Mouse (Mus musculus): Measurements from ENCODE around the gene 9930111J21Rik1. TPM values are rescaled to one million over a fixed set of nuclear protein-coding genes. Genes with fewer than 3 reads are reported as not detected.
"Not testable (repeated sequence)": the region's sequence is repeated elsewhere in the genome, so short reads cannot be mapped to it uniquely, and the experiment has no call there.

9930111J21Rik1 gene
- total RNA-seq, 1 experiment: 0.36 TPM

DNA sequence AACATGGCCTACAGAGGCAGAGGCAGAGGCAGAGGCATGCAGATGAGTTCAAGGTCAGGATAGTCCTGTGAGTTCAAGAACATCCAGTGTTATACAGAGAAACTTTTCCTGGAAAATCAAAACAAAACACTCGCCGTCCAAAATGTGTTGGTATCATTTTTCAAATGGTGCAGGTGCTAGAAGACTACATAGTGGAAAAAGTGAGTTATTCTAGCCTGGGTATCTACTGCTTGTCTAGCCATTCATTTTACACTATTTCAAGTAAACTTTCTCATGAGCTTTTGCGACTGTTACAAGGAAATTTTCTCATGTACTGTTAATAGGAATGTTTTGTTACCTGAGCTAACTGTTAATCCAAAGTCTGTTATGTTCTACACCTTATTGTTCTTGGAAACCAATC, 60.8 kb downstream of the 9930111J21Rik1 start:
- no peak for DNase-seq (ENCODE audit: low read depth, low spot score)
- TF ChIP-seq CHD2 (IDR thresholded peaks at IDR 0.05; ENCODE audit: low read depth, low read length) (no peak), ZNF384 (IDR thresholded peaks at IDR 0.05; ENCODE audit: low read depth, low read length) (no peak), ZC3H11A (IDR thresholded peaks at IDR 0.05; ENCODE audit: borderline replicate concordance, low read depth, low read length) (no peak), HCFC1 (IDR thresholded peaks at IDR 0.05; ENCODE audit: borderline replicate concordance, insufficient read depth, low read length) (no peak), MAFK (IDR thresholded peaks at IDR 0.05; ENCODE audit: insufficient read depth, low read depth, low read length) (no peak)
- Histone ChIP-seq H3K9me3 (ENCODE audit: control insufficient read depth, insufficient read depth, low read depth, low read length) (no peaks in the 10 kb centered on the region), H3K36me3 (ENCODE audit: control insufficient read depth, insufficient read depth, low read length, poor library complexity, severe bottlenecking) (no peaks in the 10 kb centered on the region), H3K4me1 (ENCODE audit: control insufficient read depth in 2 of 2, insufficient read depth in 2 of 2, low read length in 2 of 2, poor library complexity in 1 of 2) (no peaks in the 10 kb centered on the region), H3K27ac (ENCODE audit: insufficient read depth, low read depth, low read length, poor library complexity, severe bottlenecking) (no peak overlapping the region), H3K9ac (ENCODE audit: insufficient read depth, low read depth, low read length, poor library complexity, severe bottlenecking) (no peak overlapping the region), H3K4me3 (ENCODE audit: insufficient read depth in 1 of 2, low read depth in 1 of 2, low read length in 2 of 2, poor library complexity in 1 of 2, severe bottlenecking in 1 of 2) (no peak overlapping the region)
- in situ Hi-C loops (cut with MboI; ENCODE audit: low sequenced_read_pairs in 2 of 2, unreplicated experiment in 2 of 2): no loop called here

DNA sequence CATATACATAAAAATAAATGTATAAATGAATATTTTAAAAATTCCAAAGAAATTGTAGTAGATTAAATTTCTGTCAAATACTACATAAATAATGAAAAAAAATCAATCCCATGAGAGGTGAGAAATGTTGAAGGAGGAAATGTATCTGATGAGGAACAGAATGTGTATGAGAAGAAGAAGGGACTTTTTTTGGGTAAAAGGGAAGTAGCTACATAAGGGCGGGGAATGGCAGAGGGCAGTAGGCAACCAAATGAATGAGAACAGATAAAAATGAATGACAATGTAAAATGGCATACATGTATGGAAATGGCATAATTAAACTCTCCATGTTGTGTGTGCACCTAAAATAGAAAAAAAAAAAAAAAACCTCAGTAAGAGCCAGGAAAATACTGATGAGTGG, 65.6 kb downstream of the 9930111J21Rik1 start:
- TF ChIP-seq ZC3H11A (IDR thresholded peaks at IDR 0.05; ENCODE audit: borderline replicate concordance, low read depth, low read length) (no peak), HCFC1 (IDR thresholded peaks at IDR 0.05; ENCODE audit: borderline replicate concordance, insufficient read depth, low read length) (no peak), MAFK (IDR thresholded peaks at IDR 0.05; ENCODE audit: insufficient read depth, low read depth, low read length) (no peak), CHD2 (IDR thresholded peaks at IDR 0.05; ENCODE audit: low read depth, low read length) (no peak), ZNF384 (IDR thresholded peaks at IDR 0.05; ENCODE audit: low read depth, low read length) (no peak)
- Histone ChIP-seq H3K4me3 (ENCODE audit: insufficient read depth in 1 of 2, low read depth in 1 of 2, low read length in 2 of 2, poor library complexity in 1 of 2, severe bottlenecking in 1 of 2) (no peak overlapping the region), H3K9ac (ENCODE audit: insufficient read depth, low read depth, low read length, poor library complexity, severe bottlenecking) (no peak overlapping the region), H3K27ac (ENCODE audit: insufficient read depth, low read depth, low read length, poor library complexity, severe bottlenecking) (no peak overlapping the region), H3K36me3 (ENCODE audit: control insufficient read depth, insufficient read depth, low read length, poor library complexity, severe bottlenecking) (no peaks in the 10 kb centered on the region), H3K4me1 (ENCODE audit: control insufficient read depth in 2 of 2, insufficient read depth in 2 of 2, low read length in 2 of 2, poor library complexity in 1 of 2) (no peaks in the 10 kb centered on the region), H3K9me3 (ENCODE audit: control insufficient read depth, insufficient read depth, low read depth, low read length) (no peaks in the 10 kb centered on the region)
- DNase-seq (ENCODE audit: low read depth, low spot score): no peak
- in situ Hi-C loops (cut with MboI; ENCODE audit: low sequenced_read_pairs in 2 of 2, unreplicated experiment in 2 of 2): no loop called here

DNA sequence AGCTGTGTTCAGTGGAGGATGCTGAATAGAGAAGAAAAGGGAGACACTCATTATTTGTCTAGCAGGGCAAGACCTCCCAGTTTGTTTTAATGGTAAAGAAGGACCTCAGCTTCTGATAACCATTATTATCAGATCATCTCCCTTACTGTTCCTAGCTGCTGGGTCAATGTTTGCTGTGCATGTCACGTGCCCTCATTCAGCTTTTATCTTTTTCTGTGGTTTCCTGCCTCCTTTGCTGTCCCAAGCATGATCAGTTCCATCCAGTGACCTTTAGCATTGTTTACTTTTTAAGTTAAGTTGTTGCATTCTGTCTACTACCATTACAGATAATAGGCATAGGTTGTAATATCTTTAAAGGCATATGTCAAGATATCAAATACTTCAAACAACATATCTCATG, 70.7 kb downstream of the 9930111J21Rik1 start:
- TF ChIP-seq MAFK (IDR thresholded peaks at IDR 0.05; ENCODE audit: insufficient read depth, low read depth, low read length): no peak
- TF ChIP-seq ZC3H11A (IDR thresholded peaks at IDR 0.05; ENCODE audit: borderline replicate concordance, low read depth, low read length): no peak
- TF ChIP-seq CHD2 (IDR thresholded peaks at IDR 0.05; ENCODE audit: low read depth, low read length): no peak
- no peak for TF ChIP-seq HCFC1 (IDR thresholded peaks at IDR 0.05; ENCODE audit: borderline replicate concordance, insufficient read depth, low read length)
- TF ChIP-seq ZNF384 (IDR thresholded peaks at IDR 0.05; ENCODE audit: low read depth, low read length): no peak
- H3K9ac ChIP-seq (ENCODE audit: insufficient read depth, low read depth, low read length, poor library complexity, severe bottlenecking): no peak overlapping the region
- H3K36me3 ChIP-seq (ENCODE audit: control insufficient read depth, insufficient read depth, low read length, poor library complexity, severe bottlenecking): no peaks in the 10 kb centered on the region
- H3K4me3 ChIP-seq (ENCODE audit: insufficient read depth in 1 of 2, low read depth in 1 of 2, low read length in 2 of 2, poor library complexity in 1 of 2, severe bottlenecking in 1 of 2): no peak overlapping the region
- H3K9me3 ChIP-seq (ENCODE audit: control insufficient read depth, insufficient read depth, low read depth, low read length): no peaks in the 10 kb centered on the region
- no peak for DNase-seq (ENCODE audit: low read depth, low spot score)
- in situ Hi-C loops (cut with MboI; ENCODE audit: low sequenced_read_pairs in 2 of 2, unreplicated experiment in 2 of 2): no loop called here
- H3K27ac ChIP-seq (ENCODE audit: insufficient read depth, low read depth, low read length, poor library complexity, severe bottlenecking): no peak overlapping the region
- H3K4me1 ChIP-seq (ENCODE audit: control insufficient read depth in 2 of 2, insufficient read depth in 2 of 2, low read length in 2 of 2, poor library complexity in 1 of 2): no peaks in the 10 kb centered on the region

DNA sequence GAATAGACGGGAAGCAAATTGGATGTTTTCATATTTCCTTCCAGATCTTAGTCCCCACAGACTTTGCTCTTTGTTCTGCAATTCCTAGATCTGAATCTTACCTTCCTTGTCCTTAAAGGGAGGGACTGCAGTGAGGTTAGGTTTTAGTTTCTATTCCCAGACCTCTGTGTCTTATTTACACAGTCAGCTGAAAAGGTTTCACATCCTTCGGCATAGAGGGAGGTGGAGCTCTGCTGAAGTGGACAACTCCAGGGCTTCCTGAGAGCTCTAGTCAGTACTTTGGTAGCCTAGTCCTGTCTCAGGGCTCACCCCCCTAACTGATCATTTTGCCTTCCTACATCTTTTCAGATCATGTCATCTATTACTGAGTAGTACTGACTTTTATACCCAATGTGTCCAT, 77.2 kb downstream of the 9930111J21Rik1 start, which contains the start of gene Gm5431:
TSS of gene Gm5431 (minus strand) at position 194 of the 400 bp plus-strand sequence.
- Histone ChIP-seq H3K9me3 (ENCODE audit: control insufficient read depth, insufficient read depth, low read depth, low read length) (no peaks in the 10 kb centered on the region), H3K9ac (ENCODE audit: insufficient read depth, low read depth, low read length, poor library complexity, severe bottlenecking) (no peak within 1 kb of the TSS), H3K4me1 (ENCODE audit: control insufficient read depth in 2 of 2, insufficient read depth in 2 of 2, low read length in 2 of 2, poor library complexity in 1 of 2) (no peaks in the 10 kb centered on the region), H3K36me3 (ENCODE audit: control insufficient read depth, insufficient read depth, low read length, poor library complexity, severe bottlenecking) (no peaks in the 10 kb centered on the region), H3K4me3 (ENCODE audit: insufficient read depth in 1 of 2, low read depth in 1 of 2, low read length in 2 of 2, poor library complexity in 1 of 2, severe bottlenecking in 1 of 2) (no peak within 1 kb of the TSS), H3K27ac (ENCODE audit: insufficient read depth, low read depth, low read length, poor library complexity, severe bottlenecking) (no peak within 1 kb of the TSS)
- in situ Hi-C loops (cut with MboI; ENCODE audit: low sequenced_read_pairs in 2 of 2, unreplicated experiment in 2 of 2): no loop called here
- TF ChIP-seq MAFK (IDR thresholded peaks at IDR 0.05; ENCODE audit: insufficient read depth, low read depth, low read length): no peak
- no peak for TF ChIP-seq HCFC1 (IDR thresholded peaks at IDR 0.05; ENCODE audit: borderline replicate concordance, insufficient read depth, low read length)
- no peak for TF ChIP-seq ZNF384 (IDR thresholded peaks at IDR 0.05; ENCODE audit: low read depth, low read length)
- no peak for TF ChIP-seq CHD2 (IDR thresholded peaks at IDR 0.05; ENCODE audit: low read depth, low read length)
- no peak for TF ChIP-seq ZC3H11A (IDR thresholded peaks at IDR 0.05; ENCODE audit: borderline replicate concordance, low read depth, low read length)
- no peak for DNase-seq (ENCODE audit: low read depth, low spot score)

DNA sequence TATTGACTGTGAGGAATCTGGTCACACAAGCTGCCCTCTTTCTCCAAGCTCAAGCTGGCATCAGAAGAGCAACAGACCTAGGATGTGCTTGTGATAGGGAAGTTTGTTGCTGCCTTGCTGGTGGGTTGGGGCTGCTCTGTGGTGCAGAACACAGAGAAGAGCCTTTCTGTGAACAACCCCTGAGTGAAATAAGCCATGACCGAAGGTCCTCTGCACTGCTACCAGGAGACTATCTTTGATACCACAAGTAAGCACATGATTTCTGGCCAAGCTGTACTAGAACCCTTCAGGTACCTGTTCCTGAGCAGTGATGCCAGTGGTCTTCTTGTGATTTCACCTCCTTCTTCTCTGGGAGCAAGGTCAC, 77.6 kb downstream of the 9930111J21Rik1 start:
- H3K4me1 ChIP-seq (ENCODE audit: control insufficient read depth in 2 of 2, insufficient read depth in 2 of 2, low read length in 2 of 2, poor library complexity in 1 of 2); H3K9me3 ChIP-seq (ENCODE audit: control insufficient read depth, insufficient read depth, low read depth, low read length); H3K36me3 ChIP-seq (ENCODE audit: control insufficient read depth, insufficient read depth, low read length, poor library complexity, severe bottlenecking); H3K27ac ChIP-seq (ENCODE audit: insufficient read depth, low read depth, low read length, poor library complexity, severe bottlenecking); H3K9ac ChIP-seq (ENCODE audit: insufficient read depth, low read depth, low read length, poor library complexity, severe bottlenecking); in situ Hi-C loops (cut with MboI; ENCODE audit: low sequenced_read_pairs in 2 of 2, unreplicated experiment in 2 of 2); DNase-seq (ENCODE audit: low read depth, low spot score); H3K4me3 ChIP-seq (ENCODE audit: insufficient read depth in 1 of 2, low read depth in 1 of 2, low read length in 2 of 2, poor library complexity in 1 of 2, severe bottlenecking in 1 of 2): not testable (repeated sequence)

DNA sequence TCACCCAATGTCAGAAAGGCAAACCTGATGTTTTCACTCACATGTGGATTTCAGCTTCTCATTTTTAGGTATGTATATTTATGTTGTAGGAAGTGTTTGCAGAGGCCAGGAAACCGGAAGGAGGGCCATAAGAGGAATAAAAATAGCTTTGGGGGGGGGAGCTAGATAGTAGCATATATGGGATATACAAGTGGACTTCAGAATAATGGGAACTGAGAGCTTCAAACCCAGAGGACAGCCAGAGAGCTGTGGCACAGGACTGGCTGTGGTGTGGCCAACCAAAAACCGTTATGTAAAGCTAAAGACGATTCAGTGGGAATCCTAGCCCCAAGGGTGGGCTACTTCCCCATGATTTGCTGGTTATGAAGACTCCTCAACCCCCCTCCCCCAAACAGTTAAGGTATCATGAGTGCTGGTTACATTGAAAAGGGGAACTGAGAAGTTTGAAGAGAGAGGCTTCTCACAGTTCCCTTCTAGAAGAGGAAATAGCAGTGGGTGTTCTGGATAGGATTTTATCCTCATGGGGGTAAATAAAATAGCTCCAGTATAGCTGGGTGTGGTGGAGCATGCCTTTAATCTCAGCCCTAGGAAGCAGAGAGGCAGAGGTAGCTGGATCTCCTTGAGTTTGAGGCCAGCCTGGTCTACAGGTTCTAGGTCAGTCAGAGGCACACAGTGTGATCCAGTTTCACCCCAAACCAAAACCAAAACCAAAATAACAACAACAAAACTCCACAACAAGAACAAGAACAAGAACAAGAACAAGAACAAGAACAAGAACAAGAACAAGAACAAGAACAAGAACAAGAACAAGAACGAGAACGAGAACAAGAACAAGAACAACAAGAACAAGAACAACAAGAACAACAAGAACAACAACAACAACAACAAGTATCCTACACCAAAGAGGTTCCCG, 78.3 kb downstream of the 9930111J21Rik1 start:
- H3K27ac ChIP-seq (ENCODE audit: insufficient read depth, low read depth, low read length, poor library complexity, severe bottlenecking); H3K9ac ChIP-seq (ENCODE audit: insufficient read depth, low read depth, low read length, poor library complexity, severe bottlenecking); in situ Hi-C loops (cut with MboI; ENCODE audit: low sequenced_read_pairs in 2 of 2, unreplicated experiment in 2 of 2); H3K4me1 ChIP-seq (ENCODE audit: control insufficient read depth in 2 of 2, insufficient read depth in 2 of 2, low read length in 2 of 2, poor library complexity in 1 of 2); H3K36me3 ChIP-seq (ENCODE audit: control insufficient read depth, insufficient read depth, low read length, poor library complexity, severe bottlenecking); H3K9me3 ChIP-seq (ENCODE audit: control insufficient read depth, insufficient read depth, low read depth, low read length); H3K4me3 ChIP-seq (ENCODE audit: insufficient read depth in 1 of 2, low read depth in 1 of 2, low read length in 2 of 2, poor library complexity in 1 of 2, severe bottlenecking in 1 of 2); DNase-seq (ENCODE audit: low read depth, low spot score): not testable (repeated sequence)
